Mouse (Mus musculus): ENCODE measurements around the gene Vmn1r104. TPM values are rescaled to one million over a fixed set of nuclear protein-coding genes. Genes with fewer than 3 reads are reported as not detected.
"Not testable (repeated sequence)": the region's sequence is repeated elsewhere in the genome, so short reads cannot be mapped to it uniquely, and the experiment has no call there.

Vmn1r104 gene
- polyA plus RNA-seq (2016; fragmentation: Nextera tagmentation; extraction: Ambion mirVana), result not detected in 2 replicates

- H3K4me1 ChIP-seq; H3K9me3 ChIP-seq; H3K27me3 ChIP-seq (replicated peaks; ENCODE audit: low read depth, poor library complexity, severe bottlenecking); H3K36me3 ChIP-seq (replicated peaks); DNase-seq (ENCODE audit: low spot score); H3K27ac ChIP-seq (replicated peaks); H3K4me3 ChIP-seq: not testable (repeated sequence)
- no CpG with 5 or more reads among the region's 3 CpGs for WGBS
These were observed at the start of gene Vmn1r104 for GRCm38 (mm10) chr7:20533537-20533936. Gene Vmn1r104, plus strand, starts transcription at chr7:20533837.

DNA sequence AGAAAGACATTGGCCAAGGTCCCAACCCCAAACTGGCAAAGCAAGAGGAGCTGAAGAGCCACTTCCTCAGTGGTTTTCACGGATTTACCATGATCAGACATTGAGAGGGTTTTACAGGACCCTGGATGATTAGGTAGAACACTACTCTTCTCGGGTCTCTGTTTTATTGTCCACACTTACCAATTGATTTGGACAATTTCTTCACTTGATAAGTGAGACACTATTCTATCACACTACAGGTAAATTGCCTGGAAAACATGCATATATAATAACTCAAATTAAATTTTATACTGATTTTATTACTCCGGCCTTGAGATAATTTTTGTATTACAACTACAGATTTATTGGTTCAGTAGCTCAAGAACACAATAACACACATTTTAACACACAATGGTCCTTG, 23.2 kb upstream of the Vmn1r104 start, which contains the start of gene Vmn1r103:
Vmn1r103 (minus strand) TSS at position 101 of the 400 bp plus-strand sequence.
- WGBS, result no CpG with 5 or more reads among the region's 3 CpGs
- H3K27me3 ChIP-seq (replicated peaks; ENCODE audit: low read depth, poor library complexity, severe bottlenecking); H3K4me3 ChIP-seq; DNase-seq (ENCODE audit: low spot score); H3K9me3 ChIP-seq; H3K36me3 ChIP-seq (replicated peaks); H3K4me1 ChIP-seq; H3K27ac ChIP-seq (replicated peaks): not testable (repeated sequence)

GRCm38 (mm10) chr7:20545657-20546056, 12.0 kb downstream of the Vmn1r104 start, which contains the start of gene Gm5726:
Gene Gm5726, minus strand, starts transcription at chr7:20545757.
- not testable (repeated sequence) for H3K4me1 ChIP-seq; H3K9me3 ChIP-seq; H3K27ac ChIP-seq (replicated peaks); H3K36me3 ChIP-seq (replicated peaks); DNase-seq (ENCODE audit: low spot score); H3K27me3 ChIP-seq (replicated peaks; ENCODE audit: low read depth, poor library complexity, severe bottlenecking); H3K4me3 ChIP-seq
- no CpG with 5 or more reads among the region's 1 CpGs for WGBS

GRCm38 (mm10) chr7:20576141-20576540, 42.5 kb downstream of the Vmn1r104 start, which contains the start of gene Gm4141:
Gene Gm4141, minus strand, starts transcription at chr7:20576241.
- H3K27me3 ChIP-seq (replicated peaks; ENCODE audit: low read depth, poor library complexity, severe bottlenecking); H3K36me3 ChIP-seq (replicated peaks); H3K4me3 ChIP-seq; H3K27ac ChIP-seq (replicated peaks); DNase-seq (ENCODE audit: low spot score); H3K9me3 ChIP-seq; H3K4me1 ChIP-seq: not testable (repeated sequence)
- WGBS, result no CpG with 5 or more reads among the region's 3 CpGs

Other genes with a start within 250 kb of the Vmn1r104 start
- gene Gm4133, start 199.8 kb upstream of the Vmn1r104 start, polyA plus RNA-seq (2016; fragmentation: Nextera tagmentation; extraction: Ambion mirVana), result not detected in 2 replicates
- not detected in 2 replicates for gene Gm5728, start 158.4 kb upstream of the Vmn1r104 start, polyA plus RNA-seq (2016; fragmentation: Nextera tagmentation; extraction: Ambion mirVana)
- not detected in 2 replicates for gene Vmn1r100, start 115.9 kb upstream of the Vmn1r104 start, polyA plus RNA-seq (2016; fragmentation: Nextera tagmentation; extraction: Ambion mirVana)
- gene Vmn1r101, start 91.2 kb upstream of the Vmn1r104 start, polyA plus RNA-seq (2016; fragmentation: Nextera tagmentation; extraction: Ambion mirVana), result not detected in 2 replicates
- not detected in 2 replicates for gene Gm10670, start 58.9 kb upstream of the Vmn1r104 start, polyA plus RNA-seq (2016; fragmentation: Nextera tagmentation; extraction: Ambion mirVana)
- not detected in 2 replicates for gene Vmn1r103, start 23.3 kb upstream of the Vmn1r104 start, polyA plus RNA-seq (2016; fragmentation: Nextera tagmentation; extraction: Ambion mirVana)
- not detected in 2 replicates for gene Gm5726, start 11.9 kb downstream of the Vmn1r104 start, polyA plus RNA-seq (2016; fragmentation: Nextera tagmentation; extraction: Ambion mirVana)
- gene Gm4141, start 42.4 kb downstream of the Vmn1r104 start, polyA plus RNA-seq (2016; fragmentation: Nextera tagmentation; extraction: Ambion mirVana), result not detected in 2 replicates
- gene Gm4513, start 65.2 kb downstream of the Vmn1r104 start, polyA plus RNA-seq (2016; fragmentation: Nextera tagmentation; extraction: Ambion mirVana), result not detected in 2 replicates
- gene Vmn1r107, start 135.1 kb downstream of the Vmn1r104 start, polyA plus RNA-seq (2016; fragmentation: Nextera tagmentation; extraction: Ambion mirVana), result not detected in 2 replicates
- gene Vmn1r111, start 169.4 kb downstream of the Vmn1r104 start, polyA plus RNA-seq (2016; fragmentation: Nextera tagmentation; extraction: Ambion mirVana), result not detected in 2 replicates
- gene Gm10668, start 196.8 kb downstream of the Vmn1r104 start, polyA plus RNA-seq (2016; fragmentation: Nextera tagmentation; extraction: Ambion mirVana), result not detected in 2 replicates
- gene Vmn1r112, start 237.3 kb downstream of the Vmn1r104 start, polyA plus RNA-seq (2016; fragmentation: Nextera tagmentation; extraction: Ambion mirVana), result not detected in 2 replicates

All from embryonic facial prominence, embryonic 10.5 days (tissue).